Mouse (Mus musculus) stomach, postnatal 0 days (tissue): ENCODE measurements around the gene Klhdc9.
A peak's percentile ranks its signal among the peaks of the same experiment; 100 is the strongest.

ENCODE experiments used
- CTCF ChIP-seq: IDR thresholded peaks from 2 replicates; pipeline ENCODE4 v1.5.1; 2016; ENCODE audit warnings: antibody characterized with exemption, low read depth, mild to moderate bottlenecking, moderate library complexity
- EP300 ChIP-seq: optimal IDR thresholded peaks from 2 replicates; pipeline ENCODE3; 2016; ENCODE audit warnings: antibody characterized with exemption

DNA sequence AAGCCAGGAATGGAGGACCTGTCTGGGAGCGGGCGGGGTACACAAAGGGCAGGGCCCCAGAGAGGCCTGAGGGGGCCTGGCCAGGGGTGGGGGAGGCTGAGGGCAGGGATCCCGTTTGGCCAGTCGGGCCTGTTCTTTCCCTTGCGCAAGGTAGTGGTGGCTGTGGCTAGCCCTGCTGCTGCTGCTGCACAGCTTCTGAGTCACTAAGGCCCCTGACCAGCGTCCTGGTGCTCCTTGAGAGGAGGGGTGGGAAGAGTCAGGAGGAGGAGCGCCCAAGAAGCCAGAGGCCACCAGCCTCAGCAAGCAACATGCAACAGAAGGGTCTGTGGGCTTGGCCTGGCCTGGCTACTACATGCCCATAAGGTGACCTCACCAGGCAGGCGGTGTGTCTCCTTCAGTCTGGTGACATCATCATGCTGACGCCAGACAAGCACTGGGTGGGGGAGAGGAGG, 15.1 kb upstream of the Klhdc9 start:
- TF ChIP-seq CTCF (no peak), EP300 (peak; percentile 83)
